Mouse (Mus musculus) stomach, postnatal 0 days (tissue): Measurements from ENCODE around the gene Pde11a.

Source experiments
- CTCF ChIP-seq: IDR thresholded peaks from 2 replicates; pipeline ENCODE4 v1.5.1; 2016; ENCODE audit warnings: antibody characterized with exemption, low read depth, mild to moderate bottlenecking, moderate library complexity
- EP300 ChIP-seq: optimal IDR thresholded peaks from 2 replicates; pipeline ENCODE3; 2016; ENCODE audit warnings: antibody characterized with exemption

GRCm38 (mm10) chr2:76083901-76084300 lies 254.7 kb downstream of the Pde11a start:
- TF ChIP-seq EP300 = no peak
- TF ChIP-seq CTCF = no peak
